24 mouse cellular contexts compared by ENCODE assay signal in the genomic region with DNA sequence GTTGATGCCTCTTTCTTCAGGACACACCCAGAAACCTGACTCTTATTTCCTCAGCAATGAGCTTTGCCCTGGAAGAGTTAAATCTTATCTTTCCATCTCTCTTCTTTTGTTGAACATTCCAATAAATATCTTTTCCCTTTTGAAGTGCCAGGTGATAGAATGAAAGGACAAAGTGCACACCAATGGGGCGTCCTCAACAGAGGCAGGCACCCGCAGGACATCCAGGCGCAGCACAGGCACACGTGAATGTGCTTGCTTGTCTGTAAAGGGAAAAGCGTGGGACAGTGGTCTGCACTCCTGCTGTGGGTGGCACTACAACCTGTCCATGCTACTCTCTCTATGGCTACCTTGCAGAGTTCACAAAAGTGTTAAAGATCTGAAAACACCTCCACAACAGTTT. TPM values are rescaled to one million over a fixed set of nuclear protein-coding genes. Genes with fewer than 3 reads are reported as not detected.
"Had no signal": no experiment of that assay in that cellular context is flagged by ENCODE, and none has a peak within 500 bp of the region (broad histone marks: within the 10 kb centered on the region; RNA-seq: fewer than 3 reads in every experiment).

No protein-coding gene starts in this region.

- H3K9ac ChIP-seq: liver, embryonic 12.5 days; liver, embryonic 14.5 days; lung, embryonic 14.5 days; midbrain, embryonic 12.5 days; neural tube, embryonic 13.5 days; neural tube, embryonic 15.5 days had no signal

- DNase-seq: lung, adult 18-20 months; lung, embryonic 14.5 days; lung, postnatal 10 days; lung, postnatal 4 days; midbrain, embryonic 14.5 days; retina, postnatal 1 day; right cerebral cortex, adult 18-20 months; spleen, adult 18-20 months; thymus, adult 18-20 months; thymus, postnatal 14 days; thymus, postnatal 36 days had no signal

- H3K9me3 ChIP-seq: liver, embryonic 12.5 days; midbrain, embryonic 10.5 days; midbrain, embryonic 12.5 days; neural tube, embryonic 13.5 days; neural tube, embryonic 15.5 days had no signal

- H3K4me2 ChIP-seq: liver, embryonic 12.5 days; lung, embryonic 14.5 days; midbrain, embryonic 12.5 days; neural tube, embryonic 13.5 days; neural tube, embryonic 15.5 days had no signal

- H3K27me3 ChIP-seq: liver, embryonic 12.5 days; midbrain, embryonic 12.5 days; neural tube, embryonic 13.5 days; neural tube, embryonic 15.5 days had no signal

- H3K4me3 ChIP-seq: liver, embryonic 12.5 days; midbrain, embryonic 10.5 days; midbrain, embryonic 12.5 days; myocyte; neural tube, embryonic 13.5 days; neural tube, embryonic 15.5 days had no signal

- ATAC-seq: liver, embryonic 12.5 days; midbrain, embryonic 16.5 days had no signal

- H3K27ac ChIP-seq: liver, embryonic 12.5 days; liver, embryonic 14.5 days; midbrain, embryonic 10.5 days; midbrain, embryonic 12.5 days; neural tube, embryonic 13.5 days; neural tube, embryonic 15.5 days had no signal

RNA-seq across cellular contexts. Expression of a gene that starts 12.1 kb away (rescaled TPM):
- polyA plus RNA-seq: liver, embryonic 12.5 days; liver, embryonic 14.5 days; liver, embryonic 16.5 days; lung, embryonic 14.5 days; lung, embryonic 16.5 days; midbrain, embryonic 10.5 days; midbrain, embryonic 12.5 days; midbrain, embryonic 14.5 days; midbrain, embryonic 16.5 days; myocyte; neural tube, embryonic 11.5 days; neural tube, embryonic 13.5 days; neural tube, embryonic 15.5 days; stomach, embryonic 14.5 days; thymus, postnatal 0 days had no signal
